In the genomic region with DNA sequence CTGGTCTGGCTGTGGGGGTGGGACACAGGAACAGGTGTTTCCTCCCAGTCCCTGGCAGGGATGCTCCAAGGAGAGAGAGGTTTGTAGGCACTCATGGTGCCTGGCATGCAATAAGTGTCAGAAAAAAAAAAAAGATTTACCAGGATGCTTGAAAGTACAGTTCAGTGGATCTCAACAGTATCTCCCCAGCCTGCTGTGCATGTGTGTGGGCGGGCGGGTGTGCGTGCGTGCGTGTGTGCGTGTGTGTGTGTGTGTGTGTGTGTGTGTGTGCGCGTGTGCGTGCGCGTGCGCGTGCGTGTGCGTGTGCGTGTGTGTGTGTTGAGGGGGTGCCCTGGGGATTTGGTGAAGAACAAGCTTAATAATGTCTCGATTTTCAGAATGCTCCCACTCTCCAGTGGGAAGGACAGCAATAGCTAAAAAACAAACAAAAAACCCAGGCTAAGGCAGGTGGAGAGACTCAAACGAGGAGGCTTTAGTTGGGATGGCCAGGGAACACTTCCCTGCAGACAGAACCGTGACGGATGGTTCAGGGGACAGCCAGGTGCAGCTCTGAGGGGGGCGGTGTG, we compare ENCODE assay signal across 7 mouse cellular contexts. TPM values are rescaled to one million over a fixed set of nuclear protein-coding genes. Genes with fewer than 3 reads are reported as not detected.
A peak's percentile ranks its signal among the peaks of the same experiment; 100 is the strongest.
DNase-seq lines count a peak whose midpoint lies in the region; ATAC-seq and TF ChIP-seq lines count a peak whose summit lies in the region.

No protein-coding gene starts in this region.

- peak overlapping the region; percentile 79 for H3K27ac ChIP-seq in lung, embryonic 16.5 days (ENCODE audit: low read length)
- H3K27ac ChIP-seq in forebrain, postnatal 0 days (ENCODE audit: low read depth, low read length), result peak overlapping the region; percentile 68
- H3K27ac ChIP-seq in midbrain, embryonic 11.5 days (ENCODE audit: low read depth, low read length), result no peak overlapping the region

- WGBS in lung, embryonic 16.5 days, result 34% methylated on average over 21 of the region's 21 CpGs
- WGBS in forebrain, postnatal 0 days, result 44% methylated on average over 21 of the region's 21 CpGs
- WGBS in midbrain, embryonic 11.5 days, result 44% methylated on average over 21 of the region's 21 CpGs

- no peaks in the 10 kb centered on the region for H3K36me3 ChIP-seq in lung, embryonic 16.5 days (ENCODE audit: control insufficient read depth, insufficient read depth, low read length)
- H3K36me3 ChIP-seq in forebrain, postnatal 0 days (ENCODE audit: insufficient read depth), result no peaks in the 10 kb centered on the region
- H3K36me3 ChIP-seq in midbrain, embryonic 11.5 days (ENCODE audit: control insufficient read depth, insufficient read depth, low read length), result no peaks in the 10 kb centered on the region

- no peaks in the 10 kb centered on the region for H3K9me3 ChIP-seq in lung, embryonic 16.5 days (ENCODE audit: control insufficient read depth, low read length)
- no peaks in the 10 kb centered on the region for H3K9me3 ChIP-seq in forebrain, postnatal 0 days (ENCODE audit: low read length)
- H3K9me3 ChIP-seq in midbrain, embryonic 11.5 days (ENCODE audit: control insufficient read depth, low read length), result no peaks in the 10 kb centered on the region

- peak overlapping the region; percentile 63 for H3K4me2 ChIP-seq in lung, embryonic 16.5 days (ENCODE audit: low read depth, low read length)
- peak overlapping the region; percentile 45 for H3K4me2 ChIP-seq in forebrain, postnatal 0 days (ENCODE audit: low read depth)
- H3K4me2 ChIP-seq in midbrain, embryonic 11.5 days, result peak overlapping the region; percentile 33

- peaks cover 20% of the 10 kb centered on the region for H3K4me1 ChIP-seq in lung, embryonic 16.5 days (replicated peaks; ENCODE audit: control insufficient read depth, insufficient read depth, low read length)
- H3K4me1 ChIP-seq in forebrain, postnatal 0 days (ENCODE audit: insufficient read depth), result peaks cover 12% of the 10 kb centered on the region
- peaks cover 11% of the 10 kb centered on the region for H3K4me1 ChIP-seq in midbrain, embryonic 11.5 days (ENCODE audit: control insufficient read depth, insufficient read depth, low read length)

- DNase-seq in lung, postnatal 10 days, result no peak
- peak; percentile 79 for DNase-seq in cerebellum, adult 9-10 months
- DNase-seq in forebrain, postnatal 0 days, result peak; percentile 43
- no peak for DNase-seq in midbrain, embryonic 11.5 days (ENCODE audit: low spot score, missing footprints)
- no peak for DNase-seq in ovary, adult 18-20 months (ENCODE audit: low spot score)
- no peak for DNase-seq in urinary bladder, postnatal 4 days (ENCODE audit: low spot score in 2 of 2)

- TF ChIP-seq CTCF in forebrain, postnatal 0 days (IDR thresholded peaks at IDR 0.05; ENCODE audit: low read depth), result no peak

- peak overlapping the region; percentile 32 for H3K4me3 ChIP-seq in lung, embryonic 16.5 days (ENCODE audit: low read length)
- H3K4me3 ChIP-seq in forebrain, postnatal 0 days (ENCODE audit: low read depth, low read length), result peak overlapping the region; percentile 18
- H3K4me3 ChIP-seq in midbrain, embryonic 11.5 days (ENCODE audit: low read depth, low read length), result no peak overlapping the region

- peak overlapping the region; percentile 45 for H3K9ac ChIP-seq in lung, embryonic 16.5 days (ENCODE audit: low read length)
- H3K9ac ChIP-seq in forebrain, postnatal 0 days, result peak overlapping the region; percentile 51
- peak overlapping the region; percentile 51 for H3K9ac ChIP-seq in midbrain, embryonic 11.5 days (ENCODE audit: low read length)

- no peaks in the 10 kb centered on the region for H3K27me3 ChIP-seq in lung, embryonic 16.5 days (ENCODE audit: control insufficient read depth, insufficient read depth, low read depth, low read length)
- H3K27me3 ChIP-seq in forebrain, postnatal 0 days (ENCODE audit: insufficient read depth, low read length), result no peaks in the 10 kb centered on the region
- no peaks in the 10 kb centered on the region for H3K27me3 ChIP-seq in midbrain, embryonic 11.5 days (ENCODE audit: control insufficient read depth, insufficient read depth, low read length)

- ATAC-seq in lung, embryonic 16.5 days (ENCODE audit: low read depth), result no peak
- peak; percentile 60 for ATAC-seq in forebrain, postnatal 0 days
- ATAC-seq in midbrain, embryonic 11.5 days (ENCODE audit: low FRiP score), result no peak; the same call in 1 of the 2 replicates

RNA-seq across cellular contexts. Expression of a gene that starts 9.3 kb away (rescaled TPM):
- 36.3 and 39.3 TPM in 2 replicates for polyA plus RNA-seq in lung, embryonic 16.5 days (2015; fragmentation: Nextera tagmentation; extraction: Ambion mirVana)
- total RNA-seq in forebrain, postnatal 0 days (2014; rRNA removed), result 40.0 and 40.7 TPM in 2 replicates
- 52.9 and 57.8 TPM in 2 replicates for polyA plus RNA-seq in forebrain, postnatal 0 days (2015; fragmentation: Nextera tagmentation; extraction: Ambion mirVana)
- 4.1 and 4.5 TPM in 2 replicates for polyA plus RNA-seq in midbrain, embryonic 11.5 days (2014; fragmentation: Nextera tagmentation; extraction: Ambion mirVana)

Comparison
In these comparisons a context has a peak if more than half of its experiments do, and no peak if none do; other contexts are left out.
1. DNase-seq: peak in cerebellum, adult 9-10 months (single experiment) and forebrain, postnatal 0 days (single experiment); none in lung, postnatal 10 days (single experiment), midbrain, embryonic 11.5 days (single experiment), ovary, adult 18-20 months (single experiment) and urinary bladder, postnatal 4 days (0 of 2).
2. Peak in every context shown above with its lines, with median percentiles within 50 percentile points of each other: H3K4me2 ChIP-seq and H3K9ac ChIP-seq.